Mouse (Mus musculus): ENCODE data around the gene Rita1.

Rita1 gene

GRCm38 (mm10) chr5:120570289-120570897 is 42.0 kb downstream of the Rita1 start:
- no peak for DNase-seq

DNA sequence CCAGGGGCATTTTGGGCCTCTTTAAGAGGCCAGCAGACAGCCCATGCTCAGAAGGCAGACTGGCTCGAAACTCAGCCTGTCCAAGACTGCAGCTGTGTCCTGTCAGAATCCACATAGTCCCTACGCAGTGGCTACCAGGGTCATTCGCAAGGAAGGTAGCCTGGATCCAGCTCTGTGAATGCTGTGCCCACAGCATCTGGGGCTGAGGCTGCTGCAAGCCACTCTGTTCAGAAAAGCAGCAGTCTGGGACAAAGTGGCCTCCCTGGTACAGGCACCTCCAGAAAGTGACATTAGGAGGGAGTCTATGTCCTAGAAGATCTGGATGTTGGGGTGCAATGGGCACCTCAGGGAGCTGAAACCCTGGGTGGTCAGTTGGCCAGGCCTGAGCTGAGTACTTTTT is 42.6 kb downstream of the Rita1 start:
- DNase-seq: no peak

DNA sequence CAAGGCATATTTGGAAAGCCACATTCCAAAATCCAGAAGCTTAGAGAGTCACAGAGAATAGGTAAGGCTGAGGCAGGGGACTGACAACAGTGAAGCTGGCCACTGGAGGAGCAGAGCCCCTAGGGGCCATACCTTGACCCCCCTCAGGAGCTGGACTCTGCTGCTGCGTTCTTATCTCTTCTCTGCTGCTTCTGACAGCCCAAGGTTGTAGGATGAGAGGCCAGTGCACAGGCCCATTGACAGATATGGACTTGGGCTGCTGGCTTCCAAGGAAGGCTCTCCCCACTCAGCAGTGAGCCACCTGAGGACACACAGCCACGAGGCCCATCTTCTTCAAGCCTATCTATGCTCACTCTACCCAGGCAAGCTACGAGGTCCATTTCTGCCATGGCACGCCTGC is 43.4 kb downstream of the Rita1 start:
- DNase-seq: no peak

DNA sequence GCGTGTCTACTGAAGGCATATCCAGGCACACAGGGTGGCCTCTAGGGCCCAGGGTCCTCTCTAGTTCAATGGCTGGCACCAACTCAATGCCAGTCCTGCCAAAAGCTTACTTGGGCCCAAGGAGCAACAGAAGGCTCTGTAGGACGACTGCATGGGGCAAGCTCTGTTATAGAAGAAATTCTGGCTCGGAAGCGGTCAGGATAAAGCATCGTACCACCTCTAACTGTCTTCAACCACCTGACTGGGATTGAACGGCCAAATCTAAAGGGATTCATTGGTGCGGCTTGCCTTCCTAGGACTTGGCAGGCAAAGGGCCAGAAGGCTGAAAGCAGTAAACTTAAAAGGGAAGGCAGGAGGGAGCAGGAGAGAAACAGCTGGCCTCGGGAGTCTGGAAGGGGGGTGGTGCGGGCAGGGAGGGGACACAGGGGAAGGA is 44.0 kb downstream of the Rita1 start:
- DNase-seq: peak; percentile 54 to 61

- DNase-seq: peak in 1 of 2 experiments; percentile 37
Measured at GRCm38 (mm10) chr5:120567761-120568211, 44.6 kb downstream of the Rita1 start.

GRCm38 (mm10) chr5:120567253-120567701 is 45.1 kb downstream of the Rita1 start:
- peak in 1 of 2 experiments; percentile 59 for DNase-seq

DNA sequence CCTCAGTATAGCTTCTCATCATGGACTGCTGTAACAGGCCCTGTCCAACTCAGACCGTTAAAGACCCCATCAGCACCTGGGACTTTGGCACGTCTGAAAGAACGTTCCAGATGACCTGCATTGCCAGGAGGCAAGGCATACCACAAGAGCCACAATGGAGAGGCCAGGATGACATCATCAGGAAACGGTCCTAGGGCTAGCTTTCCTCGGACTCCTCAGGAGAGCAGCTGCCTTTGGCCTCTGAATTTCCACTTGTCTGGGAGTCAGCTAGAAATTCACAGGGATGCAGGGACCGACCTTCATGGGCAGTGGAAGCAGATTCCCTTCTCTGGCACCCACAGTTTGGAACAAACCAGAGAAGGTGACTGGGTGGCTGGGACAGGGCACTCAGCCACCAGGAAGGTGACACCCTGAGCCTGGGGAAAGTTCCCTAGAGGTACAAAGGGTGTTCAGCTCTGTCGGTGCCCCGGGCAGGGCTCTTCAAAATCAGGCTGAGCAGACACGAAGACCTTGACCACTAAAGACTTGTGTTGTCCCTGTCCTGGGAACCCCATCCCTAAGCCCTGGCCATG is 45.6 kb downstream of the Rita1 start:
- peak in 1 of 2 experiments; percentile 51 for DNase-seq

DNA sequence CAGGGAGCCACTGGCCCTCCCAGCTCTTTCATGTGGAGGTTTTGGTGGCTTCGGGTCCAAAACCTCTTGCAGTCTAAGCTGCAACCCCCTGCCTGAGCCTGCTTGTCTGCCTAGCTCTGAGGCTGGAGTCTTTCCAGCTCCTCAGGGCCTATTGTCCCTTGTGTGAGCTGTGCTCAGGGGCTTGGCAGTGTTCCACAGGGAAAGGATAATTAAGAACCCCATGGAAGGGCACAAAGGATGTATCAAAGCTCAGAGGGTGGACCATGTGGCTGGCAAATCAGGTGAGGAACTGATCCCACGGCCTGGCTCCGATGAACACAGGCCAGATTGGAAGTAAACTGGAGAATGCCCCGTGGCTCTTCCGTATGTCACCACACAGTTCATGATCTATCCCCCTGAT is 46.3 kb downstream of the Rita1 start:
- peak; percentile 83 to 90 for DNase-seq

GRCm38 (mm10) chr5:120565171-120565905 is 47.1 kb downstream of the Rita1 start:
- peak in 1 of 2 experiments; percentile 23 for DNase-seq

DNA sequence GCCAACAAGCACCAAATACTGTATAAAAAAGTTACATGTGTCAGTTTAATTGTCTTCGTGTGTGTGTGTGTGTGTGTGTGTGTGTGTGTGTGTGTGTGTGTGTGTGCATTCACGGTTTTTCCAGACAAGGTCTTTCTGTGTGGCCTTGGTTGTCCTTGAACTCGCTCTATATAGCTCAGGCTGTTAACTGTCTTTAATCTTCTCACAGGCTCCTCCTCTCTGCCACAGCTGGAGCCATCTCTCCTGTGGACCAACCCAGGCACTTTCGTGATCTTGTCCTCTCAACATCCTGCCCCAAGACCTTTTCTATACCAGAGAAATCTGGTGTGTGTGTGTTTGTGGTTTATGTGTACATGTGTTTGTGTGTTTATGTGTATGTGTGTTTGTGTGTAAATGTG is 48.5 kb downstream of the Rita1 start:
- DNase-seq: no peak

GRCm38 (mm10) chr5:120562956-120563913 is 49.2 kb downstream of the Rita1 start:
- DNase-seq: peak in 1 of 2 experiments; percentile 24

GRCm38 (mm10) chr5:120560616-120561311 is 51.6 kb downstream of the Rita1 start:
- peak; percentile 77 to 80 for DNase-seq

DNA sequence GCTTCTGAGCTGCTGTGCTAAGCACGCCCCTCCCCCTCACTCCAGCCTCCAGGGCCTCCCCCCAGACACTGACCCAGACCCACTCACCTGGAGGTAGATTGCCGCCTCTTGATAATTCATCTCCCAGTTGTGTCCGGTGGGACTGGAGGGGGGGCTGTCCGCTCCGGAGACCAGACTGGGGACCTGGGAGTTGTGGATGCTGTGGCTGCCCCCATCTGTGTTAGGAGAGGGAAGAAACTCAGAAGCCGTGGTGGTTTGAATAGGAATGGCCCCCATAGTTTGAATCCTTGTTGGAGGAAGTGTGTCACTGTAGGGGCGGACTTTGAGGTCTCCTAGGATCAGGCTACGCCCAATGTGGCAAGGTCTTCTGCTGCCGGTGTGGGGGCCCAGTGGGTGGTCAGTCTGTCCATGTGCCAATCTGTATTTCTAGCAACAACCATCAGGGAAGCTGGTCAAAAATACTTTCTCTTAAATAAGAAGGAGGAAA is 52.2 kb downstream of the Rita1 start:
- DNase-seq: peak in 1 of 2 experiments; percentile 51

DNA sequence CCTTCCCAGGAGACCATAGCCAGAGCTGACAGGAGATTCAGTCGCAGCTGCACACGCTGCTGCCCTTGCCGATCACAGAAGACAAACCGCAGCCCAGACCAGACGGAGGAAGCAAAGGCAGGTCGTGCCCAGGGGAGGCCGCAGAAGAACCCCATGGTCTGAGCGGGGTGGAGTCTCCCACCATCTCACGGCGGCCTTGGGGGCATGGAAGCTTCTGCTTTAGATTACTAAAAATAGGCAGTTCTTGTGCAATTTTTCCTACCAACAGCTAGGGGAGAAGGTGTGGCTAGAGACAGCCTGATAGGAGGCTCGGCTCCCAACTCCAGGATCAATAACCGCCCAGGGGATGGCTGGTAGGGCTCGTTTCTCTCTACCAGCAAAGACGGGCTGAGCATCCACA is 53.6 kb downstream of the Rita1 start:
- DNase-seq: no peak

DNA sequence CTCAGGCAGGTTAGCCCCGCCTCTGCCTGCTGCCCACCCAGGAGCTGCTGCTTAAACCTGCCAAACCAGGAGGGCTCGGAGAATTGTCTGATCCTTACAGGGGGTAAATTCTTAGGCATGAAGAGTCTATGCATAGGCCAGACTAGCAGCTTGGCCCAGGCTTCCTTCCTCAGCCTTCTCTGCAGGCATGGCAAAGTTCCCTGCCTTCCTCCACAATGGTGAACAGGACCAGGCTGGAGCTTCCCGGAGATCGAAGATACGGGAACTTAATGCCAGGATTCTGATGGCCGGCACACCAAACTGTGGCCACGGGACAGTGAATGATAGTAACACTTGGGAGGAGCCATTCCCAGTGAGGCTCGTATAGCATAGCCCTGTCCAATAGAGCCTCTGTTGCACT is 54.3 kb downstream of the Rita1 start:
- peak in 1 of 2 experiments; percentile 37 for DNase-seq

- DNase-seq: no peak
Measured at GRCm38 (mm10) chr5:120555871-120556270, 56.5 kb downstream of the Rita1 start.

GRCm38 (mm10) chr5:120550673-120551072 is 61.7 kb downstream of the Rita1 start:
- no peak for DNase-seq

DNA sequence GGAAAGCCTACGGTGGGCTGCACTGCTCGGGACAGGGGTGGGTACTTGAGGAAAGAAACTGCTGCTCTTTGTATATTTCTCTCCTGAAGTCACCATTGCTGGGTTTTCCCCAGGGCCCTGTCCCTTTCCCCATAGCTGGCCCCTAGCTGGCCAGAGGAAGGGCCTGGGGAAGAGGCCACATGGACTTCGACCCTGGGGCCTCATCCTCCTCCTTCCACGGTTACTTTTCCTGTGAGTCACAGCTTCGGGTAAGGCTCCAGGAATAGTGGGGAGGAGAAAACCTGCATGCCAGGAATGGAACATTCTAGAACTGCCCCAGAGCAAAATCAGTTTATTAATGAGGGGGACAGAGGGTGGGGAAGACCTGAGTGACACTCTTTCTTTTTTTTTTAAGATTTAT is 62.3 kb downstream of the Rita1 start:
- no peak for DNase-seq

GRCm38 (mm10) chr5:120548236-120548850 is 64.0 kb downstream of the Rita1 start:
- DNase-seq: no peak

Measured in cerebellum, postnatal 36 days (tissue).